Comparison of ENCODE assay signal across 8 mouse cellular contexts in genomic region chr16:42876021-42877000, GRCm38 (mm10). TPM values are rescaled to one million over a fixed set of nuclear protein-coding genes. Genes with fewer than 3 reads are reported as not detected.
A peak's percentile ranks its signal among the peaks of the same experiment; 100 is the strongest.
DNase-seq lines count a peak whose midpoint lies in the region; ATAC-seq and TF ChIP-seq lines count a peak whose summit lies in the region.

No protein-coding gene starts in this region.

- H3K4me3 ChIP-seq in hindbrain, embryonic 16.5 days (ENCODE audit: low read length): peak overlapping the region; percentile 88
- H3K4me3 ChIP-seq in left cerebral cortex, adult 2 months: peak overlapping the region; percentile 64
- H3K4me3 ChIP-seq in macrophage (ENCODE audit: inconsistent target): peak overlapping the region; percentile 69

- H3K36me3 ChIP-seq in hindbrain, embryonic 16.5 days (ENCODE audit: control insufficient read depth, insufficient read depth, low read length): no peaks in the 10 kb centered on the region
- H3K36me3 ChIP-seq in macrophage (ENCODE audit: inconsistent target): no peaks in the 10 kb centered on the region

- intact Hi-C loops in left cerebral cortex, adult 2 months (cut with DNase I): no loop called here

- no peaks in the 10 kb centered on the region for H3K27me3 ChIP-seq in hindbrain, embryonic 16.5 days (replicated peaks; ENCODE audit: control insufficient read depth, insufficient read depth, low read length)

- peak; percentile 38 for ATAC-seq in hindbrain, embryonic 16.5 days

- peak overlapping the region; percentile 85 for H3K9ac ChIP-seq in hindbrain, embryonic 16.5 days (ENCODE audit: low read depth, low read length)

- H3K27ac ChIP-seq in hindbrain, embryonic 16.5 days (ENCODE audit: low read depth, low read length): peak overlapping the region; percentile 96
- peak overlapping the region; percentile 89 for H3K27ac ChIP-seq in left cerebral cortex, adult 2 months
- peak overlapping the region; percentile 57 for H3K27ac ChIP-seq in macrophage

- no peaks in the 10 kb centered on the region; the same call in 1 of the 2 replicates for H3K4me1 ChIP-seq in hindbrain, embryonic 16.5 days (ENCODE audit: control insufficient read depth, insufficient read depth, low read depth, low read length)

- no peaks in the 10 kb centered on the region for H3K79me2 ChIP-seq in macrophage (ENCODE audit: inconsistent target)

- WGBS in hindbrain, embryonic 16.5 days: 1% methylated on average over 31 of the region's 62 CpGs
- WGBS in macrophage (ENCODE audit: missing documents): 2% methylated on average over 45 of the region's 62 CpGs

- TF ChIP-seq CTCF in left cerebral cortex, adult 2 months (IDR thresholded peaks at IDR 0.05): no peak; the same call in 1 of the 2 replicates

- H3K4me2 ChIP-seq in hindbrain, embryonic 16.5 days (ENCODE audit: low read length): peak overlapping the region; percentile 86

- H3K9me3 ChIP-seq in hindbrain, embryonic 16.5 days (ENCODE audit: control insufficient read depth, low read length): no peaks in the 10 kb centered on the region

- peak; percentile 79 for DNase-seq in adipocyte (ENCODE audit: low spot score)
- DNase-seq in cerebellum, postnatal 25 days: peak; percentile 90
- DNase-seq in frontal cortex, postnatal 36 days (ENCODE audit: low spot score in 2 of 2): peak; percentile 45 to 52
- peak; percentile 53 to 73 for DNase-seq in left cerebral cortex, adult 2 months (ENCODE audit: extremely low spot score in 1 of 2, low spot score in 2 of 2)
- peak; percentile 31 to 50 for DNase-seq in right cerebral cortex, adult 2 months (ENCODE audit: low spot score in 2 of 2)
- no peak for DNase-seq in yolk sac, embryonic 10.5 days (ENCODE audit: low spot score)

RNA-seq across cellular contexts. Expression of gene Zbtb20, which starts 0.6 kb away (rescaled TPM):
- polyA plus RNA-seq in hindbrain, embryonic 16.5 days (2015; fragmentation: Nextera tagmentation; extraction: Ambion mirVana): 46.6 and 53.3 TPM in 2 replicates
- total RNA-seq in left cerebral cortex, adult 2 months (2021): 10 to 100 TPM; 46.5 to 57.6 TPM
- 100 to 1,000 TPM in 8 of 26 experiments, 10 to 100 TPM in 18; 48.3 to 117 (median 90.1) TPM for total RNA-seq in macrophage (2018; cell fraction: chromatin; rRNA removed)
- total RNA-seq in macrophage (2018; cell fraction: cytosol; rRNA removed): 10 to 100 TPM in 15 of 26 experiments, 1 to 10 TPM in 11; 7.7 to 18.0 (median 10.3) TPM
- 10 to 100 TPM; 29.9 to 78.2 (median 53.2) TPM for total RNA-seq in macrophage (2018; cell fraction: nucleus; rRNA removed)
- 2.9 to 5.2 TPM (median 4.8 TPM) in 3 replicates for polyA plus RNA-seq in macrophage (2018)
